Mouse (Mus musculus): ENCODE measurements at regions not wholly inside any gene's neighbourhood (a gene's known extent, or its start where the extent isn't known, plus 50 kb on each side); places are given as distances from the start of the nearest gene placed in this dataset.

GRCm38 (mm10) chr3:151670628-151671027 lies 79.1 kb downstream of the Ifi44 start:
- no peak for DNase-seq

GRCm38 (mm10) chr3:151653298-151653697 lies 96.5 kb downstream of the Ifi44 start:
- no peak for DNase-seq

GRCm38 (mm10) chr3:151651524-151651923 lies 98.2 kb downstream of the Ifi44 start:
- DNase-seq = no peak

GRCm38 (mm10) chr3:151647637-151648036 lies 102.1 kb downstream of the Ifi44 start:
- peak; percentile 24 for DNase-seq

GRCm38 (mm10) chr3:151639431-151640111 lies 110.2 kb downstream of the Ifi44 start:
- DNase-seq = no peak

- no peak for DNase-seq
Measured at GRCm38 (mm10) chr3:151638326-151638725, 111.4 kb downstream of the Ifi44 start.

GRCm38 (mm10) chr3:151610954-151611353 lies 138.8 kb downstream of the Ifi44 start:
- no peak for DNase-seq

- DNase-seq = no peak
Measured at GRCm38 (mm10) chr3:151607689-151608088, 142.1 kb downstream of the Ifi44 start.

GRCm38 (mm10) chr3:151603371-151603770 lies 146.4 kb downstream of the Ifi44 start:
- no peak for DNase-seq

All from retina, postnatal 1 day (tissue).